Mouse (Mus musculus) hindbrain, embryonic 14.5 days (tissue): ENCODE results near the gene Tbc1d16. TPM values are rescaled to one million over a fixed set of nuclear protein-coding genes. Genes with fewer than 3 reads are reported as not detected.

Experiments used
- microRNA-seq: library from miRNA; unstranded; fragments of <30 nt; microRNA quantifications from one replicate; pipeline ENCODE4, GENCODE M21; 2016
- polyA plus RNA-seq: library from polyadenylated mRNA; unstranded; fragments of >200 nt; fragmentation: Nextera tagmentation; extraction: Ambion mirVana; gene quantifications from 2 replicates; pipeline ENCODE4 v1.2.1, GENCODE M21; 2014

Gene Tbc1d16
- polyA plus RNA-seq, 1 experiment from 2014 or later, result 41.2 TPM

Small RNA genes lying within 50 kb of the gene (microRNA-seq; reads per million reads assigned to microRNA genes)
- gene Mir6934, result 1.5 reads per million

Other genes starting within 250 kb of the Tbc1d16 start
- gene Enpp7, start 240.3 kb downstream of the Tbc1d16 start, polyA plus RNA-seq, result not detected in 2 replicates
- 10.7 and 13.7 TPM in 2 replicates for gene Cbx2, start 205.5 kb downstream of the Tbc1d16 start, polyA plus RNA-seq
- 8.5 and 9.8 TPM in 2 replicates for gene Cbx8, start 187.5 kb downstream of the Tbc1d16 start, polyA plus RNA-seq
- gene Cbx4, start 142.3 kb downstream of the Tbc1d16 start, polyA plus RNA-seq, result 16.8 and 20.2 TPM in 2 replicates
- gene Ccdc40, start 73 bp upstream of the Tbc1d16 start, polyA plus RNA-seq, result 12.0 and 14.1 TPM in 2 replicates
- 78.7 and 82.4 TPM in 2 replicates for gene Gaa, start 39.4 kb upstream of the Tbc1d16 start, polyA plus RNA-seq
- 223 and 243 TPM in 2 replicates for gene Eif4a3, start 71.6 kb upstream of the Tbc1d16 start, polyA plus RNA-seq
- gene Card14, start 79.3 kb upstream of the Tbc1d16 start, polyA plus RNA-seq, result 0.16 and 0.18 TPM in 2 replicates
- gene Sgsh, start 127.0 kb upstream of the Tbc1d16 start, polyA plus RNA-seq, result 3.4 and 5.1 TPM in 2 replicates
- gene Slc26a11, start 127.1 kb upstream of the Tbc1d16 start, polyA plus RNA-seq, result 5.0 and 6.0 TPM in 2 replicates
- gene Rnf213, start 164.6 kb upstream of the Tbc1d16 start, polyA plus RNA-seq, result 1.5 and 2.2 TPM in 2 replicates